Mouse (Mus musculus): ENCODE data around the gene Tmem206. TPM values are rescaled to one million over a fixed set of nuclear protein-coding genes. Genes with fewer than 3 reads are reported as not detected.

Gene Tmem206
- polyA plus RNA-seq, 1 experiment = 3.1 TPM

GRCm38 (mm10) chr1:191396446-191396845 lies 70.7 kb downstream of the Tmem206 start:
- no peak for TF ChIP-seq GATA1 (IDR thresholded peaks at IDR 0.05; ENCODE audit: low read length)

GRCm38 (mm10) chr1:191396897-191397849 lies 71.5 kb downstream of the Tmem206 start:
- no peak for TF ChIP-seq GATA1 (IDR thresholded peaks at IDR 0.05; ENCODE audit: low read length)

Other genes with a start within 250 kb of the Tmem206 start
- 0.15 and 0.26 TPM in 2 replicates for gene Batf3, start 228.1 kb upstream of the Tmem206 start, polyA plus RNA-seq (2012)
- not detected in 2 replicates for gene Fam71a, start 161.1 kb upstream of the Tmem206 start, polyA plus RNA-seq (2012)
- gene Atf3, start 107.9 kb upstream of the Tmem206 start, polyA plus RNA-seq (2012) = 0.03 TPM in 1 of 2 replicates, not detected in the other
- gene Nenf, start 7.7 kb upstream of the Tmem206 start, polyA plus RNA-seq (2012) = 60.6 and 73.3 TPM in 2 replicates
- gene Ppp2r5a, start 77.4 kb downstream of the Tmem206 start, polyA plus RNA-seq (2012) = 55.9 and 68.0 TPM in 2 replicates
- 13.7 and 15.2 TPM in 2 replicates for gene Dtl, start 249.6 kb downstream of the Tmem206 start, polyA plus RNA-seq (2012)
- 6.1 and 17.7 TPM in 2 replicates for gene Ints7, start 249.7 kb downstream of the Tmem206 start, polyA plus RNA-seq (2012)

Measured in G1E-ER4 (cell line).